Mouse (Mus musculus): ENCODE data around the gene Clrn1. TPM values are rescaled to one million over a fixed set of nuclear protein-coding genes. Genes with fewer than 3 reads are reported as not detected.
"Not testable (repeated sequence)": the region's sequence is repeated elsewhere in the genome, so short reads cannot be mapped to it uniquely, and the experiment has no call there.

Clrn1 gene
- total RNA-seq, 2 experiments from 2014 or later: not detected

- intact Hi-C loops (cut with DNase I): no loop called here
- no peak overlapping the region for H3K4me3 ChIP-seq
- no peak overlapping the region for H3K27ac ChIP-seq
- TF ChIP-seq CTCF (IDR thresholded peaks at IDR 0.05): no peak
- DNase-seq: no peak
These were observed 2.1 kb downstream of the Clrn1 start for GRCm38 (mm10) chr3:58882878-58883510.

- intact Hi-C loops (cut with DNase I): no loop called here
- H3K4me3 ChIP-seq: no peak overlapping the region
- no peak for DNase-seq
- no peak for TF ChIP-seq CTCF (IDR thresholded peaks at IDR 0.05)
- H3K27ac ChIP-seq: no peak overlapping the region
These were observed 4.1 kb downstream of the Clrn1 start for GRCm38 (mm10) chr3:58881016-58881415.

GRCm38 (mm10) chr3:58880181-58880580 lies 5.0 kb downstream of the Clrn1 start:
- no peak overlapping the region for H3K27ac ChIP-seq
- intact Hi-C loops (cut with DNase I): no loop called here
- TF ChIP-seq CTCF (IDR thresholded peaks at IDR 0.05): no peak
- no peak for DNase-seq
- no peak overlapping the region for H3K4me3 ChIP-seq

- H3K4me3 ChIP-seq; intact Hi-C loops (cut with DNase I); DNase-seq; H3K27ac ChIP-seq: not testable (repeated sequence)
These were observed 13.3 kb downstream of the Clrn1 start for GRCm38 (mm10) chr3:58871882-58872281.

- no peak for DNase-seq
- intact Hi-C loops (cut with DNase I): no loop called here
- no peak for TF ChIP-seq CTCF (IDR thresholded peaks at IDR 0.05)
- Histone ChIP-seq H3K4me3 (no peak overlapping the region), H3K27ac (peak overlapping the region; percentile 3; the same call in 1 of the 2 replicates)
These were observed 19.4 kb downstream of the Clrn1 start for GRCm38 (mm10) chr3:58865690-58866089.

GRCm38 (mm10) chr3:58862976-58863375 lies 22.2 kb downstream of the Clrn1 start:
- Histone ChIP-seq H3K27ac (no peak overlapping the region), H3K4me3 (no peak overlapping the region)
- TF ChIP-seq CTCF (IDR thresholded peaks at IDR 0.05): no peak
- intact Hi-C loops (cut with DNase I): no loop called here
- DNase-seq: no peak

GRCm38 (mm10) chr3:58843415-58843814 lies 41.7 kb downstream of the Clrn1 start:
- TF ChIP-seq CTCF (IDR thresholded peaks at IDR 0.05): peak; percentile 12; the same call in 1 of the 2 replicates
- intact Hi-C loops (cut with DNase I): no loop called here
- H3K27ac ChIP-seq: no peak overlapping the region
- H3K4me3 ChIP-seq: no peak overlapping the region
- DNase-seq: no peak

- Histone ChIP-seq H3K27ac (no peak overlapping the region), H3K4me3 (no peak overlapping the region)
- no peak for TF ChIP-seq CTCF (IDR thresholded peaks at IDR 0.05)
- intact Hi-C loops (cut with DNase I): no loop called here
- DNase-seq: no peak
These were observed 51.5 kb downstream of the Clrn1 start for GRCm38 (mm10) chr3:58833442-58834160.

GRCm38 (mm10) chr3:58832888-58833287 lies 52.3 kb downstream of the Clrn1 start:
- intact Hi-C loops (cut with DNase I): no loop called here
- Histone ChIP-seq H3K4me3 (no peak overlapping the region), H3K27ac (no peak overlapping the region)
- no peak for TF ChIP-seq CTCF (IDR thresholded peaks at IDR 0.05)
- no peak for DNase-seq

- intact Hi-C loops (cut with DNase I): no loop called here
- DNase-seq: no peak
- H3K4me3 ChIP-seq: no peak overlapping the region
- no peak for TF ChIP-seq CTCF (IDR thresholded peaks at IDR 0.05)
- H3K27ac ChIP-seq: no peak overlapping the region
These were observed 53.6 kb downstream of the Clrn1 start for GRCm38 (mm10) chr3:58831586-58831985.

- DNase-seq: no peak
- TF ChIP-seq CTCF (IDR thresholded peaks at IDR 0.05): no peak
- Histone ChIP-seq H3K27ac (no peak overlapping the region), H3K4me3 (no peak overlapping the region)
- intact Hi-C loops (cut with DNase I): no loop called here
These were observed 55.2 kb downstream of the Clrn1 start for GRCm38 (mm10) chr3:58829926-58830325.

- intact Hi-C loops (cut with DNase I): no loop called here
- H3K4me3 ChIP-seq: no peak overlapping the region
- DNase-seq: no peak
- H3K27ac ChIP-seq: no peak overlapping the region
- TF ChIP-seq CTCF (IDR thresholded peaks at IDR 0.05): no peak
These were observed 56.6 kb downstream of the Clrn1 start for GRCm38 (mm10) chr3:58828366-58829153.

GRCm38 (mm10) chr3:58826266-58826665 lies 58.9 kb downstream of the Clrn1 start:
- intact Hi-C loops (cut with DNase I): no loop called here
- TF ChIP-seq CTCF (IDR thresholded peaks at IDR 0.05): no peak
- no peak overlapping the region for H3K27ac ChIP-seq
- no peak for DNase-seq
- H3K4me3 ChIP-seq: no peak overlapping the region
